Mouse (Mus musculus) left cerebral cortex, adult 2 months (tissue): ENCODE measurements around the gene Tuft1. TPM values are rescaled to one million over a fixed set of nuclear protein-coding genes. Genes with fewer than 3 reads are reported as not detected.
"Not testable (repeated sequence)": the region's sequence is repeated elsewhere in the genome, so short reads cannot be mapped to it uniquely, and the experiment has no call there.

Experiments
- DNase-seq, 2 experiments: peaks; one replicate each; pipeline ENCODE4 v3.0.0; 2021 to 2022; ENCODE audit warnings: low spot score in 2 of 2, mixed read lengths in 1 of 2; ENCODE audit errors: extremely low spot score in 1 of 2
- H3K27ac ChIP-seq: fragments of 200-600 bp; 2 replicates; pipeline ENCODE4 v1.8.1; 2022
- H3K4me3 ChIP-seq: fragments of 200-600 bp; 2 replicates; pipeline ENCODE4 v1.8.1; 2022
- CTCF ChIP-seq: fragments of 200-600 bp; IDR thresholded peaks from 2 replicates; pipeline ENCODE4 v1.8.1; 2022; ENCODE audit warnings: antibody characterized with exemption, mild to moderate bottlenecking, moderate library complexity
- intact Hi-C: fragments of 180-260 bp; cut with DNase I; formaldehyde crosslinking; loops from one replicate; pipeline ENCODE4 v1.15.1; 2025
- total RNA-seq, 2 experiments: library from RNA; stranded (reverse); gene quantifications; 2 replicates each; pipeline ENCODE4 v1.2.3; 2021

The Tuft1 gene
- total RNA-seq, 2 experiments from 2014 or later: 1.8 to 1.9 TPM

- H3K4me3 ChIP-seq: no peak overlapping the region
- TF ChIP-seq CTCF: no peak
- H3K27ac ChIP-seq: no peak overlapping the region
- no peak for DNase-seq
- intact Hi-C loops: no loop called here
Observed at GRCm38 (mm10) chr3:94648755-94649590, 9.7 kb downstream of the Tuft1 start.

- intact Hi-C loops, H3K27ac ChIP-seq, H3K4me3 ChIP-seq, DNase-seq: not testable (repeated sequence)
Observed at GRCm38 (mm10) chr3:94642495-94643162, 16.0 kb downstream of the Tuft1 start, which contains the start of gene Gm10972. Gene Gm10972 (plus strand): TSS chr3:94643112.

- intact Hi-C loops: no loop called here
- no peak overlapping the region for H3K27ac ChIP-seq
- TF ChIP-seq CTCF: no peak
- no peak overlapping the region for H3K4me3 ChIP-seq
- no peak for DNase-seq
Observed at GRCm38 (mm10) chr3:94629876-94630275, 28.8 kb downstream of the Tuft1 start.

- DNase-seq: no peak
- intact Hi-C loops: no loop called here
- Histone ChIP-seq H3K4me3 (no peak overlapping the region), H3K27ac (no peak overlapping the region)
- TF ChIP-seq CTCF: no peak
Observed at GRCm38 (mm10) chr3:94628712-94629111, 30.0 kb downstream of the Tuft1 start.

- intact Hi-C loops: no loop called here
- Histone ChIP-seq H3K4me3 (no peak overlapping the region), H3K27ac (no peak overlapping the region)
- DNase-seq: no peak
- TF ChIP-seq CTCF: no peak
Observed at GRCm38 (mm10) chr3:94624281-94624680, 34.4 kb downstream of the Tuft1 start.

GRCm38 (mm10) chr3:94622550-94622949, 36.1 kb downstream of the Tuft1 start:
- no peak overlapping the region for H3K27ac ChIP-seq
- H3K4me3 ChIP-seq: no peak overlapping the region
- no peak for TF ChIP-seq CTCF
- DNase-seq: no peak
- intact Hi-C loops: no loop called here

- DNase-seq: no peak
- TF ChIP-seq CTCF: no peak
- intact Hi-C loops: no loop called here
- Histone ChIP-seq H3K27ac (no peak overlapping the region), H3K4me3 (no peak overlapping the region)
Observed at GRCm38 (mm10) chr3:94621740-94622507, 36.7 kb downstream of the Tuft1 start.

- peak; percentile 81 for TF ChIP-seq CTCF
- intact Hi-C loops: loop anchor here (2.0 to 10.0 kb wide), 2 partner anchors 108 to 286 kb away; no protein-coding TSS in a partner anchor
- Histone ChIP-seq H3K27ac (no peak overlapping the region), H3K4me3 (no peak overlapping the region)
- DNase-seq: peak in 1 of 2 experiments; percentile 18
Observed at GRCm38 (mm10) chr3:94616717-94617116, 42.0 kb downstream of the Tuft1 start.

- TF ChIP-seq CTCF: no peak
- DNase-seq: no peak
- intact Hi-C loops: loop anchor here (10.0 kb wide), 1 partner anchor 111 kb away; no protein-coding TSS in a partner anchor
- Histone ChIP-seq H3K4me3 (no peak overlapping the region), H3K27ac (no peak overlapping the region)
Observed at GRCm38 (mm10) chr3:94613258-94613878, 45.3 kb downstream of the Tuft1 start.

GRCm38 (mm10) chr3:94612274-94612673, 46.4 kb downstream of the Tuft1 start:
- Histone ChIP-seq H3K27ac (no peak overlapping the region), H3K4me3 (no peak overlapping the region)
- no peak for TF ChIP-seq CTCF
- intact Hi-C loops: loop anchor here (10.0 kb wide), 1 partner anchor 113 kb away; no protein-coding TSS in a partner anchor
- no peak for DNase-seq

- DNase-seq: no peak
- intact Hi-C loops: loop anchor here (10.0 kb wide), 1 partner anchor 113 kb away; no protein-coding TSS in a partner anchor
- H3K4me3 ChIP-seq: no peak overlapping the region
- TF ChIP-seq CTCF: no peak
- no peak overlapping the region for H3K27ac ChIP-seq
Observed at GRCm38 (mm10) chr3:94611834-94612233, 46.8 kb downstream of the Tuft1 start.
